Mouse (Mus musculus): ENCODE results near the gene Ddx21. TPM values are rescaled to one million over a fixed set of nuclear protein-coding genes. Genes with fewer than 3 reads are reported as not detected.

Ddx21 gene
- polyA plus RNA-seq, 1 experiment from 2014 or later = 28.8 TPM

GRCm38 (mm10) chr10:62541499-62541898 is 60.6 kb downstream of the Ddx21 start:
- H3K4me2 ChIP-seq (replicated peaks) = no peak overlapping the region
- no peak overlapping the region for H3K9ac ChIP-seq
- H3K4me3 ChIP-seq = no peak overlapping the region
- WGBS = 93% methylated on average over 12 of the region's 12 CpGs
- no peaks in the 10 kb centered on the region for H3K4me1 ChIP-seq
- no peak for ATAC-seq (ENCODE audit: insufficient number of reproducible peaks, insufficient read depth, low FRiP score, low TSS enrichment)
- H3K9me3 ChIP-seq = no peaks in the 10 kb centered on the region
- no peak overlapping the region for H3K27ac ChIP-seq
- H3K27me3 ChIP-seq = no peaks in the 10 kb centered on the region
- H3K36me3 ChIP-seq = no peaks in the 10 kb centered on the region

GRCm38 (mm10) chr10:62540800-62541199 is 61.3 kb downstream of the Ddx21 start:
- Histone ChIP-seq H3K4me1 (no peaks in the 10 kb centered on the region), H3K4me2 (replicated peaks) (no peak overlapping the region), H3K27me3 (no peaks in the 10 kb centered on the region), H3K4me3 (no peak overlapping the region), H3K36me3 (no peaks in the 10 kb centered on the region), H3K9ac (no peak overlapping the region), H3K9me3 (no peaks in the 10 kb centered on the region), H3K27ac (no peak overlapping the region)
- ATAC-seq (ENCODE audit: insufficient number of reproducible peaks, insufficient read depth, low FRiP score, low TSS enrichment) = no peak
- WGBS = 51% methylated on average over 3 of the region's 3 CpGs

GRCm38 (mm10) chr10:62534509-62534908 is 67.6 kb downstream of the Ddx21 start:
- no peaks in the 10 kb centered on the region for H3K4me1 ChIP-seq
- ATAC-seq (ENCODE audit: insufficient number of reproducible peaks, insufficient read depth, low FRiP score, low TSS enrichment) = no peak
- no peak overlapping the region for H3K4me3 ChIP-seq
- WGBS = 81% methylated on average over 7 of the region's 7 CpGs
- H3K9ac ChIP-seq = no peak overlapping the region
- no peaks in the 10 kb centered on the region for H3K27me3 ChIP-seq
- no peaks in the 10 kb centered on the region for H3K9me3 ChIP-seq
- no peaks in the 10 kb centered on the region for H3K36me3 ChIP-seq
- H3K4me2 ChIP-seq (replicated peaks) = no peak overlapping the region
- H3K27ac ChIP-seq = no peak overlapping the region

- no peaks in the 10 kb centered on the region for H3K4me1 ChIP-seq
- no peak overlapping the region for H3K9ac ChIP-seq
- no peaks in the 10 kb centered on the region for H3K36me3 ChIP-seq
- H3K4me3 ChIP-seq = no peak overlapping the region
- WGBS = 65% methylated on average over 2 of the region's 2 CpGs
- H3K27ac ChIP-seq = no peak overlapping the region
- H3K27me3 ChIP-seq = no peaks in the 10 kb centered on the region
- H3K9me3 ChIP-seq = no peaks in the 10 kb centered on the region
- ATAC-seq (ENCODE audit: insufficient number of reproducible peaks, insufficient read depth, low FRiP score, low TSS enrichment) = no peak
- H3K4me2 ChIP-seq (replicated peaks) = no peak overlapping the region
Observed at GRCm38 (mm10) chr10:62532832-62533231, 69.2 kb downstream of the Ddx21 start.

Other genes with a start within 250 kb of the Ddx21 start
- gene Hk1, start 222.4 kb downstream of the Ddx21 start, polyA plus RNA-seq (2016; fragmentation: Nextera tagmentation; extraction: Ambion mirVana) = 38.2 and 40.4 TPM in 2 replicates
- gene Hkdc1, start 179.8 kb downstream of the Ddx21 start, polyA plus RNA-seq (2016; fragmentation: Nextera tagmentation; extraction: Ambion mirVana) = 2.0 TPM in 2 replicates
- 0.75 and 0.92 TPM in 2 replicates for gene 4930507D05Rik, start 152.8 kb downstream of the Ddx21 start, polyA plus RNA-seq (2016; fragmentation: Nextera tagmentation; extraction: Ambion mirVana)
- 28.1 and 28.4 TPM in 2 replicates for gene Supv3l1, start 152.5 kb downstream of the Ddx21 start, polyA plus RNA-seq (2016; fragmentation: Nextera tagmentation; extraction: Ambion mirVana)
- 75.8 and 78.1 TPM in 2 replicates for gene Vps26a, start 115.5 kb downstream of the Ddx21 start, polyA plus RNA-seq (2016; fragmentation: Nextera tagmentation; extraction: Ambion mirVana)
- 4.3 and 6.0 TPM in 2 replicates for gene Srgn, start 74.8 kb downstream of the Ddx21 start, polyA plus RNA-seq (2016; fragmentation: Nextera tagmentation; extraction: Ambion mirVana)
- gene Kif1bp, start 23.8 kb downstream of the Ddx21 start, polyA plus RNA-seq (2016; fragmentation: Nextera tagmentation; extraction: Ambion mirVana) = 52.8 and 53.9 TPM in 2 replicates
- gene Ddx50, start 48.9 kb upstream of the Ddx21 start, polyA plus RNA-seq (2016; fragmentation: Nextera tagmentation; extraction: Ambion mirVana) = 171 and 176 TPM in 2 replicates
- 2.4 TPM in 2 replicates for gene Stox1, start 123.8 kb upstream of the Ddx21 start, polyA plus RNA-seq (2016; fragmentation: Nextera tagmentation; extraction: Ambion mirVana)
- gene Ccar1, start 190.0 kb upstream of the Ddx21 start, polyA plus RNA-seq (2016; fragmentation: Nextera tagmentation; extraction: Ambion mirVana) = 142 and 146 TPM in 2 replicates

Measured in embryonic facial prominence, embryonic 12.5 days (tissue).